Mouse (Mus musculus): ENCODE measurements around the gene Chd9.

The Chd9 gene

DNA sequence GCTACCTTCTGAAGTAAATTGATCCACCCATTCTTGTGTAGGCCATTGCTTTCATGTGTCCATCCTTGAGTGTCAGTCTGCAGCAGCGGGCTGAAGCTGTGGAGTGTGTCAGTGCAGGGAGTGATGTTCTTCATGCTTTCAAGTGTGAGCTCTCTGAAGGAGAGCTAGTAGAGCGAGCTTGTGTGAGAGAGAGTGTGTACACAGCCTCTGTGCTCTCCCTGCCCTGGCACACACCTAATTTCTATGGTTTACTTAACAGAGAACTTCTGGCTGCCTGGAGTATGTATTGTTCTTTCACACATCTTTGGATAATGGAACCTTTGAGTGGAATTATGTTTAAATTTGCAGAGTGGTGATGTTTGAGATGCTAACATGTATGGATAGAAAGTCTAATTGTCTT is 261.4 kb downstream of the Chd9 start:
- no peak for DNase-seq

- DNase-seq = no peak
These were observed 266.0 kb downstream of the Chd9 start for GRCm38 (mm10) chr8:91094135-91094534.

GRCm38 (mm10) chr8:91098106-91098505 is 270.0 kb downstream of the Chd9 start:
- no peak for DNase-seq
